Mouse (Mus musculus) lung, postnatal 0 days (tissue): ENCODE data around the gene Zfp414. TPM values are rescaled to one million over a fixed set of nuclear protein-coding genes. Genes with fewer than 3 reads are reported as not detected.

ENCODE experiments used
- ATAC-seq: fragments of 200-750 bp; cut with Nextera tagmentation; 2 replicates; pipeline ENCODE4 v1.8.0; 2017; ENCODE audit warnings: moderate library complexity
- DNase-seq: peaks from one replicate; pipeline ENCODE4 v3.0.0-alpha.2; 2016; ENCODE audit warnings: low spot score
- H3K27ac ChIP-seq: fragments of 300-500 bp; sonication (generic); 2 replicates; pipeline ENCODE4 v1.5.1; 2014; ENCODE audit warnings: antibody characterized with exemption, mild to moderate bottlenecking, low read length, mixed read lengths
- H3K27me3 ChIP-seq: fragments of 300-500 bp; sonication (generic); replicated peaks from 2 replicates; pipeline ENCODE4 v1.6.1; 2014; ENCODE audit warnings: low read length, mixed read lengths; ENCODE audit not compliant: insufficient read depth
- H3K36me3 ChIP-seq: fragments of 300-500 bp; sonication (generic); 2 replicates; pipeline ENCODE4 v1.6.1; 2014; ENCODE audit warnings: low read length, mixed read lengths; ENCODE audit not compliant: insufficient read depth
- H3K4me1 ChIP-seq: fragments of 300-500 bp; sonication (generic); 2 replicates; pipeline ENCODE4 v1.6.1; 2014; ENCODE audit warnings: antibody characterized with exemption, low read depth, low read length, mixed read lengths; ENCODE audit not compliant: insufficient read depth
- H3K4me2 ChIP-seq: fragments of 300-500 bp; sonication (generic); replicated peaks from 2 replicates; pipeline ENCODE4 v1.6.1; 2014; ENCODE audit warnings: low read depth, mild to moderate bottlenecking, low read length, moderate library complexity, mixed read lengths
- H3K4me3 ChIP-seq: fragments of 300-500 bp; sonication (generic); 2 replicates; pipeline ENCODE4 v1.5.1; 2014; ENCODE audit warnings: low read depth, low read length
- H3K9ac ChIP-seq: fragments of 300-500 bp; sonication (generic); replicated peaks from 2 replicates; pipeline ENCODE4 v1.6.1; 2014; ENCODE audit warnings: low read depth, mild to moderate bottlenecking
- H3K9me3 ChIP-seq: fragments of 300-500 bp; sonication (generic); 2 replicates; pipeline ENCODE4 v1.6.1; 2016; ENCODE audit warnings: low read length, mixed read lengths
- CTCF ChIP-seq: IDR thresholded peaks from 2 replicates; pipeline ENCODE4 v1.5.1; 2016; ENCODE audit warnings: antibody characterized with exemption, mild to moderate bottlenecking
- EP300 ChIP-seq: IDR thresholded peaks from 2 replicates; pipeline ENCODE4 v1.6.1; 2016; ENCODE audit warnings: antibody characterized with exemption, mild to moderate bottlenecking, control low read depth
- WGBS: fragments of 180-500 bp; shearing (Covaris S2); extraction: QIAGEN DNeasy Blood & Tissue Kit; methylation state at CpG from one replicate; pipeline ENCODE4 v1.1.7; 2014; 5-methylcytosine and 5-hydroxymethylcytosine counted together
- polyA plus RNA-seq: library from polyadenylated mRNA; unstranded; fragments of >200 nt; fragmentation: Nextera tagmentation; extraction: Ambion mirVana; gene quantifications from 2 replicates; pipeline ENCODE4 v1.2.1, GENCODE M21; 2015

Zfp414 gene
- polyA plus RNA-seq, 1 experiment from 2014 or later: 34.2 TPM

- Histone ChIP-seq H3K4me2 (no peak overlapping the region), H3K4me3 (no peak overlapping the region), H3K9ac (no peak overlapping the region), H3K36me3 (peaks cover 6% of the 10 kb centered on the region), H3K27me3 (no peaks in the 10 kb centered on the region), H3K9me3 (no peaks in the 10 kb centered on the region), H3K4me1 (no peaks in the 10 kb centered on the region; the same call in 1 of the 2 replicates), H3K27ac (peak overlapping the region; percentile 1; the same call in 1 of the 2 replicates)
- no peak for TF ChIP-seq CTCF
- no peak for TF ChIP-seq EP300
- no peak for DNase-seq
- 61% methylated on average over 1 of the region's 1 CpGs for WGBS
- ATAC-seq: no peak
Observed at GRCm38 (mm10) chr17:33673837-33674236, 44.9 kb downstream of the Zfp414 start.

GRCm38 (mm10) chr17:33675452-33675851 lies 46.6 kb downstream of the Zfp414 start:
- H3K9ac ChIP-seq: no peak overlapping the region
- no peaks in the 10 kb centered on the region; the same call in 1 of the 2 replicates for H3K4me1 ChIP-seq
- H3K27ac ChIP-seq: no peak overlapping the region
- no peak overlapping the region for H3K4me3 ChIP-seq
- no peaks in the 10 kb centered on the region for H3K27me3 ChIP-seq
- TF ChIP-seq EP300 (no peak), CTCF (no peak)
- DNase-seq (peak; percentile 37), ATAC-seq (no peak)
- peaks cover 6% of the 10 kb centered on the region for H3K36me3 ChIP-seq
- no peaks in the 10 kb centered on the region for H3K9me3 ChIP-seq
- no peak overlapping the region for H3K4me2 ChIP-seq

- Histone ChIP-seq H3K9ac (no peak overlapping the region), H3K36me3 (peaks cover 6% of the 10 kb centered on the region), H3K4me1 (no peaks in the 10 kb centered on the region; the same call in 1 of the 2 replicates), H3K9me3 (no peaks in the 10 kb centered on the region), H3K27ac (no peak overlapping the region), H3K4me2 (no peak overlapping the region), H3K27me3 (no peaks in the 10 kb centered on the region), H3K4me3 (no peak overlapping the region)
- ATAC-seq (no peak), DNase-seq (no peak)
- WGBS: 84% methylated on average over 2 of the region's 2 CpGs
- TF ChIP-seq EP300 (no peak), CTCF (no peak)
Observed at GRCm38 (mm10) chr17:33676086-33676485, 47.2 kb downstream of the Zfp414 start.

DNA sequence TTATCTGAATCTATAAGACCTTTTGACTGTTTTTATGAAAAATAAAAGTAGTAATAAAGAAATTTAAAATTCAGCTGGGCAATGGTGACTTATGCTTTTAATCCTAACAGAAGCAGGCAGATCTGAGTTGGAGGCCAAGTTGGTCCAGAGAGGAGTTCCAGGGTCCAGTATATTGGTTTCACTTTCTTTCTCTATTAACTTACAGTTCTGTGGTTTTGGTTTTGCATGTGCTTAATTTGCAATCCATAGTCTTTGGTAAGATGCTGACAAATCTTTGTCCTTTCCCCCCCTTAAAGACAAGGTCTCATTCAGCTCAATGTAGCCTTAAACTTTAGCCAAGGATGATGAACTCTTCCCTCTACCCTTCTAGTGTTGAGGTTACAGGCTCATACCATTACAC lies 49.9 kb downstream of the Zfp414 start:
- Histone ChIP-seq H3K27ac (no peak overlapping the region), H3K9me3 (no peaks in the 10 kb centered on the region), H3K9ac (no peak overlapping the region), H3K4me3 (no peak overlapping the region), H3K27me3 (no peaks in the 10 kb centered on the region), H3K4me1 (peaks cover 9% of the 10 kb centered on the region; the same call in 1 of the 2 replicates), H3K36me3 (peaks cover 6% of the 10 kb centered on the region), H3K4me2 (no peak overlapping the region)
- no peak for ATAC-seq
- no peak for TF ChIP-seq EP300
- no peak for DNase-seq

Other genes starting within 250 kb of the Zfp414 start
- gene Zfp101, start 234.4 kb upstream of the Zfp414 start, polyA plus RNA-seq: 8.8 and 8.9 TPM in 2 replicates
- 0.19 TPM in 1 of 2 replicates, not detected in the other for gene Actl9, start 196.2 kb upstream of the Zfp414 start, polyA plus RNA-seq
- gene Adamts10, start 104.9 kb upstream of the Zfp414 start, polyA plus RNA-seq: 79.8 and 90.6 TPM in 2 replicates
- 6.5 and 8.1 TPM in 2 replicates for gene Myo1f, start 73.4 kb upstream of the Zfp414 start, polyA plus RNA-seq
- 1.00 and 1.3 TPM in 2 replicates for gene Pram1, start 9.0 kb downstream of the Zfp414 start, polyA plus RNA-seq
- gene Hnrnpm, start 57.8 kb downstream of the Zfp414 start, polyA plus RNA-seq: 112 and 146 TPM in 2 replicates
- gene March2, start 89.6 kb downstream of the Zfp414 start, polyA plus RNA-seq: 104 and 106 TPM in 2 replicates
- gene Rab11b, start 131.4 kb downstream of the Zfp414 start, polyA plus RNA-seq: 258 and 279 TPM in 2 replicates
- gene Angptl4, start 152.7 kb downstream of the Zfp414 start, polyA plus RNA-seq: 125 and 137 TPM in 2 replicates
- 186 and 211 TPM in 2 replicates for gene Kank3, start 181.4 kb downstream of the Zfp414 start, polyA plus RNA-seq
- gene Rps28, start 195.5 kb downstream of the Zfp414 start, polyA plus RNA-seq: 906 and 1,023 TPM in 2 replicates
- gene Ndufa7, start 195.5 kb downstream of the Zfp414 start, polyA plus RNA-seq: 455 and 501 TPM in 2 replicates
- gene Cd320, start 214.0 kb downstream of the Zfp414 start, polyA plus RNA-seq: 37.6 and 39.3 TPM in 2 replicates
- gene Gm7029, start 244.7 kb downstream of the Zfp414 start, polyA plus RNA-seq: not detected in 2 replicates